ENCODE assay signal across 8 mouse cellular contexts in genomic region chr15:93699971-93700370, GRCm38 (mm10).
DNase-seq lines count a peak whose midpoint lies in the region; ATAC-seq lines count a peak whose summit lies in the region.

No protein-coding gene starts in this region.

- peaks cover 11% of the 10 kb centered on the region; the same call in 1 of the 2 replicates for H3K4me1 ChIP-seq in forebrain, embryonic 14.5 days (ENCODE audit: control insufficient read depth, insufficient read depth, low read length)
- peaks cover 11% of the 10 kb centered on the region for H3K4me1 ChIP-seq in forebrain, embryonic 12.5 days
- H3K4me1 ChIP-seq in heart, embryonic 10.5 days = peaks cover 39% of the 10 kb centered on the region
- H3K4me1 ChIP-seq in neural tube, embryonic 15.5 days = no peaks in the 10 kb centered on the region

- no peak overlapping the region for H3K4me3 ChIP-seq in forebrain, embryonic 14.5 days (ENCODE audit: low read depth, low read length)
- H3K4me3 ChIP-seq in forebrain, embryonic 12.5 days (replicated peaks) = no peak overlapping the region
- H3K4me3 ChIP-seq in heart, embryonic 10.5 days = no peak overlapping the region
- no peak overlapping the region for H3K4me3 ChIP-seq in neural tube, embryonic 15.5 days (replicated peaks)

- H3K9ac ChIP-seq in forebrain, embryonic 14.5 days (ENCODE audit: low read length) = no peak overlapping the region
- no peak overlapping the region for H3K9ac ChIP-seq in forebrain, embryonic 12.5 days
- H3K9ac ChIP-seq in neural tube, embryonic 15.5 days (replicated peaks) = no peak overlapping the region

- H3K27ac ChIP-seq in forebrain, embryonic 14.5 days (ENCODE audit: low read depth, low read length) = no peak overlapping the region
- no peak overlapping the region for H3K27ac ChIP-seq in forebrain, embryonic 12.5 days
- peak overlapping the region; percentile 89 for H3K27ac ChIP-seq in heart, embryonic 10.5 days
- no peak overlapping the region for H3K27ac ChIP-seq in neural tube, embryonic 15.5 days (replicated peaks)

- H3K27me3 ChIP-seq in forebrain, embryonic 14.5 days (replicated peaks; ENCODE audit: control insufficient read depth, insufficient read depth, low read length) = no peaks in the 10 kb centered on the region
- no peaks in the 10 kb centered on the region for H3K27me3 ChIP-seq in forebrain, embryonic 12.5 days
- no peaks in the 10 kb centered on the region for H3K27me3 ChIP-seq in heart, embryonic 10.5 days (ENCODE audit: insufficient read depth, poor library complexity, severe bottlenecking)
- H3K27me3 ChIP-seq in neural tube, embryonic 15.5 days (replicated peaks) = no peaks in the 10 kb centered on the region

- H3K9me3 ChIP-seq in forebrain, embryonic 14.5 days (replicated peaks; ENCODE audit: control insufficient read depth, low read length) = no peaks in the 10 kb centered on the region
- no peaks in the 10 kb centered on the region for H3K9me3 ChIP-seq in forebrain, embryonic 12.5 days
- no peaks in the 10 kb centered on the region for H3K9me3 ChIP-seq in heart, embryonic 10.5 days
- H3K9me3 ChIP-seq in neural tube, embryonic 15.5 days (replicated peaks) = no peaks in the 10 kb centered on the region

- H3K4me2 ChIP-seq in forebrain, embryonic 14.5 days (ENCODE audit: low read length) = no peak overlapping the region
- no peak overlapping the region for H3K4me2 ChIP-seq in forebrain, embryonic 12.5 days
- no peak overlapping the region for H3K4me2 ChIP-seq in neural tube, embryonic 15.5 days

- WGBS in forebrain, embryonic 14.5 days = 59% methylated on average over 9 of the region's 9 CpGs
- 79% methylated on average over 9 of the region's 9 CpGs for WGBS in forebrain, embryonic 12.5 days
- WGBS in heart, embryonic 10.5 days = 68% methylated on average over 9 of the region's 9 CpGs
- WGBS in neural tube, embryonic 15.5 days = 70% methylated on average over 9 of the region's 9 CpGs

- no peaks in the 10 kb centered on the region for H3K36me3 ChIP-seq in forebrain, embryonic 14.5 days (ENCODE audit: control insufficient read depth, insufficient read depth, low read length)
- no peaks in the 10 kb centered on the region for H3K36me3 ChIP-seq in forebrain, embryonic 12.5 days (replicated peaks)
- no peaks in the 10 kb centered on the region for H3K36me3 ChIP-seq in heart, embryonic 10.5 days
- no peaks in the 10 kb centered on the region for H3K36me3 ChIP-seq in neural tube, embryonic 15.5 days

- ATAC-seq in forebrain, embryonic 14.5 days = peak; percentile 60; the same call in 1 of the 2 replicates
- no peak for ATAC-seq in forebrain, embryonic 12.5 days (ENCODE audit: low FRiP score)
- no peak for ATAC-seq in neural tube, embryonic 15.5 days (ENCODE audit: low FRiP score)

- DNase-seq in forebrain, embryonic 14.5 days (ENCODE audit: low spot score) = peak; percentile 74
- DNase-seq in urinary bladder, postnatal 14 days (ENCODE audit: low spot score) = peak; percentile 23
- DNase-seq in urinary bladder, postnatal 25 days (ENCODE audit: low spot score) = no peak
- peak; percentile 55 for DNase-seq in heart, embryonic 10.5 days (ENCODE audit: low spot score)
- peak; percentile 43 to 52 for DNase-seq in layer of hippocampus, postnatal 14 days (ENCODE audit: low spot score in 2 of 2)
- no peak for DNase-seq in ovary, postnatal 14 days (ENCODE audit: low spot score)

Comparison
In these comparisons a context has a peak if more than half of its experiments do, and no peak if none do; other contexts are left out.
1. DNase-seq: peak in forebrain, embryonic 14.5 days (single experiment), urinary bladder, postnatal 14 days (single experiment), heart, embryonic 10.5 days (single experiment) and layer of hippocampus, postnatal 14 days (2 of 2); none in urinary bladder, postnatal 25 days (single experiment) and ovary, postnatal 14 days (single experiment).